Mouse (Mus musculus) forebrain, embryonic 14.5 days (tissue): ENCODE measurements at regions not wholly inside any gene's neighbourhood (a gene's known extent, or its start where the extent isn't known, plus 50 kb on each side); places are given as distances from the start of the nearest gene placed in this dataset.

Experiments
- ATAC-seq: fragments of 200-750 bp; cut with Nextera tagmentation; 2 replicates; pipeline ENCODE4 v1.8.0; 2017; ENCODE audit warnings: mild to moderate bottlenecking, moderate library complexity
- DNase-seq: peaks from one replicate; pipeline ENCODE4 v3.0.0-alpha.2; 2015; ENCODE audit warnings: low spot score
- H3K27ac ChIP-seq: fragments of 300-500 bp; sonication (generic); 2 replicates; pipeline ENCODE4 v1.5.1; 2014; ENCODE audit warnings: low read depth, mild to moderate bottlenecking, control low read depth, low read length, moderate library complexity
- H3K27me3 ChIP-seq: fragments of 300-500 bp; sonication (generic); replicated peaks from 2 replicates; pipeline ENCODE4 v1.6.1; 2014; ENCODE audit warnings: low read length, control low read depth, mixed read lengths; ENCODE audit not compliant: control insufficient read depth, insufficient read depth
- H3K36me3 ChIP-seq: fragments of 300-500 bp; sonication (generic); 2 replicates; pipeline ENCODE4 v1.6.1; 2014; ENCODE audit warnings: low read length, control low read depth; ENCODE audit not compliant: control insufficient read depth, insufficient read depth
- H3K4me1 ChIP-seq: fragments of 300-500 bp; sonication (generic); 2 replicates; pipeline ENCODE4 v1.6.1; 2014; ENCODE audit warnings: antibody characterized with exemption, low read length, control low read depth; ENCODE audit not compliant: control insufficient read depth, insufficient read depth
- H3K4me2 ChIP-seq: fragments of 300-500 bp; sonication (generic); 2 replicates; pipeline ENCODE4 v1.6.1; 2014; ENCODE audit warnings: mild to moderate bottlenecking, control low read depth, low read length
- H3K4me3 ChIP-seq: fragments of 300-500 bp; sonication (generic); 2 replicates; pipeline ENCODE4 v1.5.1; 2014; ENCODE audit warnings: low read depth, low read length, control low read depth
- H3K9ac ChIP-seq: fragments of 300-500 bp; sonication (generic); 2 replicates; pipeline ENCODE4 v1.6.1; 2014; ENCODE audit warnings: mild to moderate bottlenecking, low read length, control low read depth, moderate library complexity
- H3K9me3 ChIP-seq: fragments of 300-500 bp; sonication (generic); replicated peaks from 2 replicates; pipeline ENCODE4 v1.6.1; 2016; ENCODE audit warnings: low read length, control low read depth, mixed read lengths; ENCODE audit not compliant: control insufficient read depth
- WGBS: fragments of 180-500 bp; shearing (Covaris S2); extraction: QIAGEN DNeasy Blood & Tissue Kit; methylation state at CpG from one replicate; pipeline ENCODE4 v1.1.7; 2014; 5-methylcytosine and 5-hydroxymethylcytosine counted together

- H3K4me2 ChIP-seq, result no peak overlapping the region
- no peak overlapping the region for H3K9ac ChIP-seq
- 83% methylated on average over 2 of the region's 2 CpGs for WGBS
- H3K4me1 ChIP-seq, result no peaks in the 10 kb centered on the region
- DNase-seq (no peak), ATAC-seq (no peak)
- H3K4me3 ChIP-seq, result no peak overlapping the region
- no peaks in the 10 kb centered on the region for H3K36me3 ChIP-seq
- no peaks in the 10 kb centered on the region for H3K27me3 ChIP-seq
- no peaks in the 10 kb centered on the region for H3K9me3 ChIP-seq
- no peak overlapping the region for H3K27ac ChIP-seq
These were observed 365.2 kb upstream of the Stxbp6 start for GRCm38 (mm10) chr12:45439745-45440144.

- H3K27ac ChIP-seq, result no peak overlapping the region
These were observed 362.8 kb upstream of the Stxbp6 start for GRCm38 (mm10) chr12:45437271-45437670.

GRCm38 (mm10) chr12:45399436-45399835 is 324.9 kb upstream of the Stxbp6 start:
- no peak for DNase-seq
- Histone ChIP-seq H3K4me2 (no peak overlapping the region), H3K9ac (no peak overlapping the region), H3K4me1 (no peaks in the 10 kb centered on the region), H3K9me3 (no peaks in the 10 kb centered on the region), H3K27me3 (no peaks in the 10 kb centered on the region), H3K36me3 (no peaks in the 10 kb centered on the region), H3K4me3 (no peak overlapping the region), H3K27ac (no peak overlapping the region)
- WGBS, result 88% methylated on average over 2 of the region's 2 CpGs
- no peak for ATAC-seq

More at GRCm38 (mm10) chr12:45437271-45437670, 362.8 kb upstream of the Stxbp6 start:
- no peaks in the 10 kb centered on the region for H3K27me3 ChIP-seq
- ATAC-seq, result no peak
- no peaks in the 10 kb centered on the region for H3K36me3 ChIP-seq
- H3K4me1 ChIP-seq, result no peaks in the 10 kb centered on the region
- peak; percentile 13 for DNase-seq
- no peaks in the 10 kb centered on the region for H3K9me3 ChIP-seq
- no peak overlapping the region for H3K4me3 ChIP-seq
- H3K9ac ChIP-seq, result no peak overlapping the region
- H3K4me2 ChIP-seq, result no peak overlapping the region

GRCm38 (mm10) chr12:45384864-45385263 is 310.4 kb upstream of the Stxbp6 start:
- no peak for ATAC-seq
- Histone ChIP-seq H3K27ac (no peak overlapping the region), H3K9me3 (0 out of 2 replicates have a peak, but pooled peaks cover 4% of the 10 kb centered on the region), H3K36me3 (no peaks in the 10 kb centered on the region), H3K27me3 (no peaks in the 10 kb centered on the region), H3K4me2 (no peak overlapping the region), H3K4me3 (no peak overlapping the region), H3K4me1 (no peaks in the 10 kb centered on the region), H3K9ac (no peak overlapping the region)
- DNase-seq, result peak; percentile 57
- WGBS, result 62% methylated on average over 3 of the region's 3 CpGs
